Mouse (Mus musculus): ENCODE measurements around the gene BC053393.
"Not testable (repeated sequence)": the region's sequence is repeated elsewhere in the genome, so short reads cannot be mapped to it uniquely, and the experiment has no call there.

The BC053393 gene

DNA sequence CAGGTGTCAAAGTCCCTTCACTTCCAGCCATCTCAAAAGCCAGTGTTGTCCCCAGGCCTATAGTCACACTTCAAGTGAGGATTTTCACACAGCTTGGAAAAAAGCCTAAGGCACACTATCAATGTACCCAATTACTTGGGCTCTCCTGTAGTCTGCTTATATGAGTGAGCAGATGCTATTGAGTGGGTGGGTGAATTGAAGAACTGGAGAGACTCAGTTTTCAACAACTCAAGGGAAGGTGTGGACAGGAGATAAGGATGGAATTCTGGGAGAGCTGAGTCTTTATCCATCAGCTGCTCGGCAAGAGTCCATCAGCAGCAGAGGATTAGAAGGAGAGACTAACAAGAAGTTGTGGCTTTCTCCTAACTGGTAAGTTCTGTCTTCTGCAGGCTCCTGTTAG, at the start of gene BC053393:
TSS of gene BC053393 (plus strand) at position 210 of the 400 bp plus-strand sequence.
- DNase-seq = no peak

DNA sequence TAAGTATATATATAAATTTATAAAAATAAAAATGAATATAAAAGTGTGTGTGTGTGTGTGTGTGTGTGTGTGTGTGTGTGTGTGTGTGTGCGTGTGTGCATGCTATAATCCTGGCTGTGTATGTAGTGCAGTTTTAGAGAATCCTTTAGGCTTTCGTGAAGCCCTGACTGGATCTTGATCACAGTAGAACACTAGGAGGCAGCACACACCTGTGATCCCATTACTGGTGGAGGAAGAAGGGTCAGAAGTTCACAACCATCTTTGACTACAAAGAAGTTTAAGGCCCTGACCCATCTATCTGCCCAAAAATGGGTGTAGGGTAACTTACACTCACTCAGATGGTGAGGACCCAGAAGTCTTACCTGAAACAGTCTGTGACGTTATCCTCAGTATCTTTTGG, 48.6 kb upstream of the BC053393 start:
- no peak for DNase-seq

DNA sequence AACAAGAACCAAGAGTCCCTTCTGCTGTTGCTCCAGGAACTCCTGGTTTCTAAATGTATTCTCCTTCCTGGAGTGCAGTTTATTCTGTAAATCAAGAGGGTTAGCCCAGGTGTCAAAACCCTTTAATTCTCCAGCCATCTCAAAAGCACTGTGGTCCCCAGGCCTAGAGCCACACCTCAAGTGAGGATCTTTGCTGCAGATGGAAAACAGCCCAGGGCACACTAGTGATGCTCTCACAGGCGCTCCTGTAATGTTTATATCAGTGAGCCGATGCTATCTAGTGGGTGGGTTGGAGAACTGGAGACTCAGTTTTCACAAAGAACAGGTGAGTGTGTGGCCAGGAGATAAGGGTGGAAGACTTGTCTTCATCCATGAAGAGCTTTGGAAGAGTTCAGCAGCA, 47.4 kb upstream of the BC053393 start, which contains the start of gene Gm12169:
TSS of gene Gm12169 (plus strand) at position 301 of the 400 bp plus-strand sequence.
- no peak for DNase-seq

DNA sequence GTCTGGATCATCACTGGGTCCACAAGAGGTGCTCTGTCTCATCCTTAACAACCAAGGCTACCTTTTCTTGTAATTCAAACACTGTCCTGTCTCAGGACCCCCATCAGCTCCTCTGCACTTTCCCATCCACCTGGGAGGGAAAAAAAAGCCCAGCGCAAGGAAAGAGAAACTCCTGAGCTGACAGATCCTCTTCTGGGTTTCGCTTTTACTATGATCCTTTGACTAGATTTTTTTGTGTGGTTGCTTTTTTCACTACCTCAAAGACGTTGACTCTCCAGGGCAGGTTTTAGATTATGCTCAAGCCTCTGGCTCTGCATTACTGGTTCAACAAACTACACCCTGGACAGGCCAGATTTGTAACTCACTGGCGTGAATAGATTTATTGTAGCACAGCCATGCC, 41.2 kb upstream of the BC053393 start:
- no peak for DNase-seq

DNA sequence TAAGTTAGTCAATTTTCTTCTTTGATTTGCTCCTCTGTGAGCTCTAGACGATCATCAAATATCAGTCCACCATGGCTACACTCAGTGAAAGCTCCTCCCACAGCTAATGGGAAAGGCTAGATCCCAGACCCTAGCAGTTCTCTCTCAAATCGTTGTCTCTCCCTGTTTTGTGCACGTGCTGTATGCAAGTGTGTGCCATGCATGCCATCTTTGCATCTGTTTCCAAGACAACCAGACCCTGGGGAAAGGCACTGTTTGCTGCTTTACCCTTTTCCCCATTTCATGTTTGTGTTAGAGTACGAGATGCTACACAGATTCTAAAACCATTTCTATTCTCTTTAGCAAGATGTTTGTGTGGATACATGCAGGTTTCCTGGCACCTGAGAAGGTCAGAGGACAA, 34.4 kb upstream of the BC053393 start:
- no peak for DNase-seq

DNA sequence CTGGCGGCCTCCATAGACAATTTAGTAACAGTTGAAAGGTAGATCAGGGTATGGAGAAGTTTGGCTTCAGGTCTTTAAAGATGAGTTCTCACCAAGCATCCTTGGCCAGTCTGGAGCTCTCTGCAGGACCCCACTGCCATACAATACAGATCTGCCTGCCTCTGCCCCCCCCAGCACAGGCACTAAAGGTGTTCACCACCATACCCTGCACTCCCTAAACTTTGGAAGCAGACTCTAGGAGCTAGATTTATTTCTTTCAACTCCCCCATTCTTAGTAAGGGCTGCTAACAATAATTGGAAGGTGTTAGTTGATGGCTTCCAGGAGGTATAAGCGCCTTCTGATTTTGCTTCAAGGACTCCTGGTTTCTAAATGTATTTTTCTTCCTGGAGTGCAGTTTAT, 27.8 kb upstream of the BC053393 start:
- DNase-seq = no peak

DNA sequence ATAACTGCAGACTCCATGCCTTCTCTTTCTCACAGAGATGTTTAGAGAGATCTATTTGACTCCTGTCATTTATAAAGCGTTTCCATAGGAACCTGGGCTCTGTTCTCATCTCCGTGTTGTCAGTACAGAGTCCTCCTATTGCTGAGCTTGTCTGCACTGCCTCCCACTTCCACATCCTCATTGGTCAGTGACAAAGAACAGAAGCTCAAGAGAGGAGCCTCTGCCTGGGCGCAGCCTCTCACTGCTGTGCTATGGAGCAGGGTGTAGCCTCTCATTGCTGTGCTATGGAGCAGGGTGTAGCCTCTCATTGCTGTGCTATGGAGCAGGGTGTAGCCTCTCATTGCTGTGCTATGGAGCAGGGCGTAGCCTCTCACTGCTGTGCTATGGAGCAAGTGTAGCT, 21.6 kb upstream of the BC053393 start:
- no peak for DNase-seq

DNA sequence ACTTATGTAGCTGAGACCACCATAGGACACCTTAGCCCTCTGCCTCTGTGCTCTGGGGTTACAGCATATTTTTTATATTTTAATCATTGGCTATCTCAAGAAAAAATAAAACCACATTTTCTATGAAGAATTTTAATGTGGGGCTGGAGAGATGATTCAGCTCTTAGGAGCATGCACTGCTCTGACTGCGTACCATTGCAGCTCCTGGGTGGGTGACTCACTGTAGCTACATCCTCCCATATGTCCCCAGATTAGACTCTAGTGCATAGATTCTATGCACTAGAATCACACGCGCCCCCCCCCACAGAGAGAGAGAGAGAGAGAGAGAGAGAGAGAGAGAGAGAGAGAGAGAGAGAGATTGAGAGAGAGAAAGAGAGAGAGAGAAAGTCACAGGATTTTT, 18.6 kb upstream of the BC053393 start:
- no peak for DNase-seq

DNA sequence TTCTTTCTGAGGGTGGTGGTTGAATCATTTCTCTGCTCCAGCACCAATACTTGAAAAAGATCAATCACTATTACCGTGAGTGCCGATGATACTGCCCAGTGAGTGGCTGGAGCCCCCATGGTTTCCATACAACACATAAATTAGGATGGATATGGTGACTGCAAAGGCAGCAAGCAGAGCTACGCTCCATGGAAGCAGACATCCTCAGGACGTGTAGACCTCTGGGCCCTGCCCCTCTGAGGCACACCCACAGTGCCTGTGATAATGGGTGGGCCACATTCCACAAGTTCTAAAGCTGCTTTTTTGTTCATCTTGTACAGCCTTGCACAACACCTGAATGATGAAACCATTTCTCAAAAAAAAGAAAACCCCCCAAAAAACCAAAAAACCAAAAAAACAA, 10.2 kb upstream of the BC053393 start:
- DNase-seq = no peak

DNA sequence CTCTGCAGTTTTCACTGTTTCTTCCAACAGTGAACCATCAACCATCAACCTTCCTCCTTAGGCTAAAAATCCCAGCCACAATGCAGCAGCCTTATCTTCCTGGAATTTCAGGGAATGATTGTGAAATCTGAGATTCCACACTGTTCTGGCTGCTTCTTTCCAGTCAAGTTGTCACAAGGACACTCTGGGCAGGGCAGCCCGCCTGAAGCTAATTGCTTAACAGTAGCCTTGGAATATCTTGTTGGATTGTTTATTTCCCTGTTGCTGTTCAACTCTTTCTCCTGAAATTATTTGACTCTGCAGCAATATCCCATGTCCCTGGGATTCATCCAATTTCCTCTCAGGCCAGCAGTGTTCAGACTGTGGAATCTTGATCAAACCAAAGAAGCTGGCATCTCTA, 6.7 kb upstream of the BC053393 start:
- DNase-seq = no peak

DNA sequence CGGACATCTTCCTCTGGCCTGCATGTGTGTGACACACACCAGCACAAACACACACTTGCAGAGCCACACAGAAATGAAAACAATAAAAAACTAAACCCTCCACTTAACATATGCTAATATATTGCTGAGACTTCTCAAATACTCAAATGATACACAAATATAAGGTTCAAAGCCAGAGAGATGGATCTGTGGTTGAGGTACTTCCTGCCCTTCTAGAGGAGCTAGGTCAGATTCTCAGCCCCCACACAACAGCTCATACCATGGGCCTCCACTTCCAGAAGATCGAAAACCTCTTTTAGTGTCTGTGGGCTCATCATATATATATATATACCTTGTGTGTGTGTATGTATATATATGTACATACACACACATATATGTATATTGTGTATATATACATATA, 5.4 kb upstream of the BC053393 start:
- DNase-seq = no peak

DNA sequence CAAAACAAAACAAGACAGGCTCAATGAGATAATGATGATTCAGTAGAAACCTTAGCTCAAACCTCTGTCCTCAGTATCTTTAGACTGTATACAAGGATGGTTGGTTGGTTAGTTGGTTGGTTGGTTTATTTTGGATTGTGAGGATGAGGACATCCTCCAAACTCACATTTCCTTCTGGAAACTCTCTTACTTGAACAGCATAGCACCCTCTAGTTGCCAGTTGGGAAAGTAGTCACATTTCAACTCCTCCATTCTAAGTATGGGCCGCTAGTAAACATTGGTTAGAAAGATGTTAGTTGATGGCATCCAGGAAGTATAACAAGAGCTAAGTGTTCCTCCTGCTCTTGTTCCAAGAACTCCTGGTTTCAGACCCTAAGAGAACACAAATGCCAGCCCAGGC, 2.2 kb upstream of the BC053393 start:
- no peak for DNase-seq

DNA sequence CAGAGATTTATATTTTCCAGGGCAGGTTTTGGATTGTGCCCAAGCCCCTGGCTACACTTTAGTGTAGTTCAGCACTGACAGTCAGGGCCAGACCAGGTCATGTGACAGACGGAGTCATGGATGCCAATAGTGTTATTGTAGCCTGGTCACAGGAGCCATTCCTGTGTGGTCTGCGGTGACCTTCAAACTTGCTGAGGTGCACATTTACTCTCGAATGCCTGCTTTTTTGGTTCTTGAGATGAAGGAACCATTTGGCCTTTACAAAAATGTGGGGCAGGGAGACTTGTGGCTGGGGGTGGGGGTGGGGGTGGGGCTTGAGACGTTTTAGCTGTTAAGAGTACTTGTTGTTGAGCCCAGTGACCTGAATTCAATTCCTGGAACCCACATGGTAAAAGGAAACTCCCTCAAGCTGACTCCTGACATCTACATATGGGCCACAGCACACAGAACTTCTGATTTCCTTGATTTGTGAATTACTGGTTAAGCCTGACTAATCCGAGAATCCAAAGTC, 7.5 kb downstream of the BC053393 start:
- DNase-seq = no peak

DNA sequence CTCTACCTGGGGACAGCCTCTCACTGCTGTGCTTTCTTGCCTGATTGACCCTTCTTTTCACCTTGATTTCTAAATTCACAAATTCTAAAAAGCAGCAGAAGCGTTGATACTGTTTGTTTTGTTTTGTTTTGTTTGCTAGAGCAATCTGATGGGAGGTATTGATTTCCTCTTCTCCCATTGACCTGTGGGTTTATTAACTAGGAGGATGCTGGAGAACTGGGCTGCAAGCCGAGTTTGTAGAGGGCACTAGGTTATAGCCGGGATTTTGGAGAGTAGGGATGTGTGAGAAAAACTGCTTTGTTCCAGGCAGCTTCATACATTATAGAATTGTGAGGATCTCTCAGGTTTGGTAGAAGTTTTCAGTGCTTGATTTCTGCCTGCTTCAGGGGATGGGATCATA, 9.1 kb downstream of the BC053393 start:
- no peak for DNase-seq

DNA sequence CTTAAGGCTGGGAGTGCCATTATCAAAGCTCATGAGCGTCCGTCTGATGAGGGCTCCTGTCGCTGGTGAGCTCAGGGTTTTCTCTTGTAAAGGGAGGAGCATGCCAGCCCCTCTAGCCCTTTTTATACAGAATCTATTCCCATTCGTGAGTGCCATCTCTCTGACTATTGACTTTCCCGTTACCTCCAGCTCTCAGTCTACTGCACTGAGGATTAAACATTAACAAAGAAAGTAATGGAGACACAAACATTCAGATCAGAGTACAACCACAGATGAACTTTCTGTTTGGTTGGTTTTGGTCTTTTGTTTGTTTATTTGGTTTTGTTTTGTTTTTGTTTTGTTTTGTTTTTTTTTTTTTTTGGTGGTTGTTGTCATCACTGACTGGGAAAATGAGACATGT, 11.4 kb downstream of the BC053393 start:
- no peak for DNase-seq

DNA sequence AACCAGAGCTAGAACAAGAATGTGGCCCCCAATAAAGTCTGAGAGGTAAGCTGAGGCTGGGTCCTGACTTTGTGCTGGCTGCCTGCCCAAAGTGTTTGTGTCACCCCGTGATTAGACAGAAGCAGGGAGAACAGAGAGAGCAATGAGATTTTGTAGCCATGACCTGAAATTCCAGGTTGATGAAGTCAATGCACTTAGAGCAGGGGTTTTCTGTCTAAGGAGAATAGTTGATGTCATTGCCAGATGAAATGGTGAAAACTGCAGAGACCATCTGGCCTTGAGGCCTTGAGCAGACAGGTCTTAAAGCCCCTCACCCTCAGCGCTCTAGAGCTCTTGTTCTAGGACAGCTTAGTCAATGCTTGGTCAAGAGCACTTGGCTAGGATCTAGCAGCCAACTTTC, 21.1 kb downstream of the BC053393 start:
- no peak for DNase-seq

DNA sequence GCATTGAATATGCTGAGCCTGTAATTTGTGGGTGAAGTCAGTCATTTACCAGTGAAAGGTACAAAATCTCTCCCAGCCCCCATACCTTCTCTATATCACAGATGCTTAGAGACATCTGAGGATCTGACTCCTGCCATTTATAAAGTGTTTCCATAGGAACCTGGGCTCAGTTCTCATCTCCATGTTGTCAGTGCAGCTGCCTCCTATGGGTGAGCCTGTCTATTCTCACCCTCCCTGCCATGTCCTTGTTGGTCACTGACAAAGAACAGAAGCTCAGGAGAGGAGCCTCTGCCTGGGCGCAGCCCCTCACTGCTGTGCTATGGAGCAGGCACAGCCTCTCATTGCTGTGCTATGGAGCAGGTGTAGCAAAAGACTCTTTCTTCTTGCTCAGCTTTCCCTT, 48.6 kb downstream of the BC053393 start:
- DNase-seq = no peak

DNA sequence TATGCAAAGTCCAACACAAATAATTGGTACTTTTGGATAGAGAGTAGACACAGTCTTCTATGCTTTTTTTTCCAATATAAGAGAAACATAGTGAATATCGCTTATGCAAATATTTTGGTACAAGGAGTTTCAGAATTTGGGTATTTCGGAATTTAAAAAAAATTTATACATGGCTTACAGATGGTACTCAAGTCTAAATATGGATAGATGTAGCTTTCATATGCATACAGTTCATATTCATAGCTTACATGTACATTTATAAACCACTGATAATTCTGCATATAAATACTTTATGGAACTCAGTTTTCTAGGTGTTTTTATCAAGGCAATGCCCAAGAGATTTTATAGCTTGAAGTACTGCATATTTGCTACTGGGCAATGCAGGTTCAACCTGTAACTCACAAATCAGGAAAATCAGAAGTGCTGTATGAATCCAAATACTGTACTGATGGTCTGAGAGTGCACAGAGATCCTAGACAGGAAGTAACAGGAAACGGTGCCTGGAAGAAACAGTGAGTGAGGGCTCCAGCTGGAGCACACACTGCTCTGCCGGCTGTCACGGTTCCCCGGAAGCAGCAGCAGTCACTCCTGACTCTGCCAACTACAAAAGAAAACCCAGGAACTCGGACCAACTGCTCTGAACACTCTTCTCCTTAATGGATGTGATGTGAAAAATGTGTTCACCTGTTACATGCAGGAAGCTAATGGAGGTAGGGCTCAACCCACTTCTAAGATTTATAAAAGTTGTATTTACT, 49.3 kb downstream of the BC053393 start:
- DNase-seq = no peak

DNA sequence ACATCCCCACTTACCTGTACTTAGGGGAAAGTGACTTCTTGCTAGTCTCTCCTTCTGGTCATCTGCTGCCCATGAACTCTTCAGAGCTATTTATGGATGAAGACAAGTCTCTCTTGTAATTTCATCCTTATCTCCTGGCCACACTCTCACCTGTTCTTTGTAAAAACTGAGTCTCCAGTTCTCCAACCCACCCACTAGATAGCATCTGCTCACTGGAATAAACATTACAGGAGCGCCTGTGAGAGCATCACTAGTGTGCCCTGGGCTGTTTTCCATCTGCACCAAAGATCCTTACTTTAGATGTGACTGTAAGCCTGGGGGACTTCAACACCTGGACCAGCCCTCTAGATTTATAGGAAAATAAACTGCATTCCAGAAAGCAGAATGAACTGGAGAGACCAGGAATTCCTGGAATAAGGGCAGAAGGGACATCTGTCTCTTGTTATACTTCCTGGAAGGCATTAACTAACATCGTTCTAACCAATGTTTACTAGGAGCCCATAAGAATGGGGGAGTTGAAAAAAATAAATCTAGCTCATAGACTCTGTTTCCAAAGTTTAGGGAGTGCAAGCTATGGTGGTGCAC, 58.0 kb downstream of the BC053393 start, which contains the start of gene Dppa1:
TSS of gene Dppa1 (minus strand) at position 51 of the 585 bp plus-strand sequence.
- DNase-seq = no peak

DNA sequence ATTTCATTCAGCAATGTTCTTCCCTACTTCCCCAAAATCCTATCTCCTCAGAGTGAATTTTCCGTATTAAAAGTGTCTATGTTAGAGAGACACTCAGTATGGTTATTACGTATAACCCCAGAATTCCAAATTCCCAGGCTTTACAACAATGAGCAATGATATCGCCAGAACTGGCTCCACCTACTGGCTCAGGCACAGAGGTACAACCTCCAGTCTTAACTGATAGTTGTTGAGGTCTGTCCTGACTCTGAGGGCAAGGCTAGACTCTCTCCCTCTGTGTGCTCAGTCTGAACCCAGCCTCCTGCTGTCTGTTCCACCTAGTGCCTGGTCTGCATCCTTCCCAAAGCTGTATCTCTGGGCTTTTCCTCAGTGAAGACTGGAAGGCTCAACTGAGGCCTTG, 60.3 kb downstream of the BC053393 start:
- peak; percentile 16 to 21 for DNase-seq

DNA sequence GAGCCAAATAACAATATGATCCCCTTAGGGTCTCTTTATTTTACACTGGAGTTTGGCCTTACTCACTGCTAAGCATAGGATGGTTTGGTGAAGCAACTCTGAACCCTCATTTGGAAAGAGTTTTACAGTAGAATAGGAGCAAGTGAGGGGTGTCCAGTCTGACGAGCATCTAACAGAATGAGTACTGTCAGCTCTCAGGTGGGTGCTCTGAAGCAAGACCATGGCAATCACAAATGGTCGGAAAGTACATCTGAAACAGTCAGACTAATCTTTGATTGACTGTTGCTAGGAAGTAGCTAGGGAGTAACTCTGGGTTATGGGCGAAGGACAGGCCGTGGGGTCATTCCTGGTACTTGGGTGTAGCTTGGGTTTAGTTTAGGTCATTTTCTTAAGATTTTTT, 64.2 kb downstream of the BC053393 start:
- not testable (repeated sequence) for DNase-seq

DNA sequence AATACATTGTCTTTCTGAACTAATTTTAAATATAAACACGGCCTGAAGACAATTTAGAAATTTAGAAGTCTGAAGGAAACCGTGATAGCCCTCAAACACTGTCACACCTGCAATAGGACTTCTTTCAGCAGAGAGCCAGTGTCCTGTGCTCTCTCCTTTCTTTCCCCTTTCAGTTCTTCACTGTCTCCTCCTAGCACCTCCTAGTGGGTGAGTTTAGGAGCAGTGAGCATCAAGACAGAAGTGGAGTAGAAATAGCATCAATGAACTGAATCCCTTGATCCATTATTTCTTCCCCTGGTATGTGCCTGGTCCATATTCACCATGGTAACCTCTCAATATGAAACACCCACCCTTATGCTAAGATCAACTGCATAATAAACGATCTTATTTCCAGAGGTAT, 65.2 kb downstream of the BC053393 start:
- DNase-seq = no peak

Data from thymus, postnatal 36 days (tissue).